Mouse (Mus musculus) embryonic facial prominence, embryonic 10.5 days (tissue): ENCODE data around the gene Gga2. TPM values are rescaled to one million over a fixed set of nuclear protein-coding genes. Genes with fewer than 3 reads are reported as not detected.

Experiments
- DNase-seq: peaks from one replicate; pipeline ENCODE4 v3.0.0-alpha.2; 2017; ENCODE audit warnings: low spot score
- H3K27ac ChIP-seq: fragments of 300-500 bp; sonication (generic); replicated peaks from 2 replicates; pipeline ENCODE4 v1.5.1; 2016; ENCODE audit warnings: mild to moderate bottlenecking
- H3K27me3 ChIP-seq: fragments of 300-500 bp; sonication (generic); replicated peaks from 2 replicates; pipeline ENCODE4 v1.6.1; 2016; ENCODE audit warnings: low read depth, mild to moderate bottlenecking; ENCODE audit not compliant: poor library complexity, severe bottlenecking
- H3K36me3 ChIP-seq: fragments of 300-500 bp; sonication (generic); replicated peaks from 2 replicates; pipeline ENCODE4 v1.6.1; 2016; ENCODE audit warnings: mild to moderate bottlenecking, moderate library complexity
- H3K4me1 ChIP-seq: fragments of 300-500 bp; sonication (generic); 2 replicates; pipeline ENCODE4 v1.6.1; 2016
- H3K4me3 ChIP-seq: fragments of 300-500 bp; sonication (generic); 2 replicates; pipeline ENCODE4 v1.5.1; 2016; ENCODE audit warnings: mild to moderate bottlenecking, moderate library complexity
- H3K9me3 ChIP-seq: fragments of 300-500 bp; sonication (generic); 2 replicates; pipeline ENCODE4 v1.6.1; 2016; ENCODE audit warnings: mild to moderate bottlenecking
- WGBS: fragments of 180-500 bp; shearing (Covaris S2); methylation state at CpG from one replicate; pipeline ENCODE4 v1.1.7; 2016; 5-methylcytosine and 5-hydroxymethylcytosine counted together
- polyA plus RNA-seq: library from polyadenylated mRNA; unstranded; fragments of >200 nt; fragmentation: Nextera tagmentation; extraction: Ambion mirVana; gene quantifications from 2 replicates; pipeline ENCODE4 v1.2.1, GENCODE M21; 2016

Gga2 gene
- polyA plus RNA-seq, 1 experiment from 2014 or later = 111 TPM

DNA sequence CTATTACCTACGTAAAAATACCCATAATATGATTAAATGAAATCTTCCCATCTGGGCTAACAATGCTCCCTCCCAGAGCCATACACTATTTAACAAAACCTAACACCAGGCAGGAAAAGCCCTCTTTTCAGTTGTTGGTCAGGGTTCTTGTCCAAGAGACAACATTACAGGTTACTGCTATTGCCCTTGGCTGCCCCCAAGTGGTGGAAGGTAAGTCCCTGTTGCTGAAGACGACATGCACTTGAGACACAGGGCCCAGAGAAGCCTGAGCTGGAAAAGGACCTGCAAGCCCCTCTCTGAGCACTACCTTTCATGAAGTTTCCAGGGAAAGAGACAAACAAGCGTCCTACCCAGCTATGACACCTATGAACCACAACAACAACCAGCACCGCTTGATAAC lies 46.0 kb downstream of the Gga2 start:
- DNase-seq = peak; percentile 53
- H3K36me3 ChIP-seq = peaks cover 40% of the 10 kb centered on the region
- no peak overlapping the region for H3K4me3 ChIP-seq
- H3K27ac ChIP-seq = no peak overlapping the region
- H3K27me3 ChIP-seq = no peaks in the 10 kb centered on the region
- H3K9me3 ChIP-seq = no peaks in the 10 kb centered on the region
- no peaks in the 10 kb centered on the region for H3K4me1 ChIP-seq
- WGBS = 55% methylated on average over 4 of the region's 4 CpGs

DNA sequence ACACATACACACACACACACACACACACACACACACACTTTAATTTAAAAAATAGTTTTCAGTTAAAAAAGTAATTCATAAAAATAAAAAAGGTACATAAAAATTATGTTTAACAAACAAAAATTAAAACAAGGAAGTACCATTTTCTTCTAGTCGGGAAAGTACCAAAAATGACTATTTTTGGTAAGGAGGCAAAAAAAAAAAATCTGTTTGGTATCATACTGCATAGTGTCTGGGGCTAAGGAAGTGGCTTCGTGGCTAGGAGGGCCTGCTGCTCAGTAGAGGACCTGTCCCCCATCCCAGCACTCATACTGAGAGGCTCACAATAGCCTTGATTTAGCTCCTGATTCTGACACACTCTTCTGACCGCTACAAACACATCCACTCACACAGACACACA lies 49.3 kb downstream of the Gga2 start:
- Histone ChIP-seq H3K9me3 (no peaks in the 10 kb centered on the region), H3K27ac (no peak overlapping the region), H3K36me3 (peaks cover 43% of the 10 kb centered on the region), H3K4me1 (no peaks in the 10 kb centered on the region), H3K27me3 (no peaks in the 10 kb centered on the region), H3K4me3 (no peak overlapping the region)
- 89% methylated on average over 3 of the region's 3 CpGs for WGBS
- DNase-seq = no peak

- Histone ChIP-seq H3K4me1 (no peaks in the 10 kb centered on the region), H3K27ac (no peak overlapping the region), H3K9me3 (no peaks in the 10 kb centered on the region), H3K4me3 (no peak overlapping the region), H3K36me3 (peaks cover 45% of the 10 kb centered on the region), H3K27me3 (no peaks in the 10 kb centered on the region)
- no peak for DNase-seq
- WGBS = 90% methylated on average over 9 of the region's 9 CpGs
Measured at GRCm38 (mm10) chr7:121970250-121970649, 50.8 kb downstream of the Gga2 start.

GRCm38 (mm10) chr7:121968816-121969215 lies 52.2 kb downstream of the Gga2 start:
- Histone ChIP-seq H3K36me3 (peaks cover 56% of the 10 kb centered on the region), H3K4me1 (no peaks in the 10 kb centered on the region), H3K27ac (no peak overlapping the region), H3K9me3 (0 out of 2 replicates have a peak, but pooled peaks cover 3% of the 10 kb centered on the region), H3K4me3 (no peak overlapping the region), H3K27me3 (no peaks in the 10 kb centered on the region)
- DNase-seq = no peak
- whole genome bisulfite sequencing = 89% methylated on average over 9 of the region's 9 CpGs

- H3K27me3 ChIP-seq = no peaks in the 10 kb centered on the region
- DNase-seq = no peak
Measured at GRCm38 (mm10) chr7:121968242-121968641, 52.8 kb downstream of the Gga2 start.

GRCm38 (mm10) chr7:121966169-121966568 lies 54.9 kb downstream of the Gga2 start:
- H3K4me1 ChIP-seq = no peaks in the 10 kb centered on the region
- H3K27ac ChIP-seq = no peak overlapping the region
- no peaks in the 10 kb centered on the region for H3K27me3 ChIP-seq
- 0 out of 2 replicates have a peak, but pooled peaks cover 3% of the 10 kb centered on the region for H3K9me3 ChIP-seq
- H3K4me3 ChIP-seq = no peak overlapping the region
- no peak for DNase-seq
- WGBS = 93% methylated on average over 7 of the region's 7 CpGs
- peaks cover 59% of the 10 kb centered on the region for H3K36me3 ChIP-seq

More at GRCm38 (mm10) chr7:121968242-121968641, 52.8 kb downstream of the Gga2 start:
- no peaks in the 10 kb centered on the region for H3K4me1 ChIP-seq
- H3K36me3 ChIP-seq = peaks cover 56% of the 10 kb centered on the region
- 0 out of 2 replicates have a peak, but pooled peaks cover 3% of the 10 kb centered on the region for H3K9me3 ChIP-seq
- no peak overlapping the region for H3K4me3 ChIP-seq
- H3K27ac ChIP-seq = no peak overlapping the region
- WGBS = 88% methylated on average over 8 of the region's 8 CpGs

DNA sequence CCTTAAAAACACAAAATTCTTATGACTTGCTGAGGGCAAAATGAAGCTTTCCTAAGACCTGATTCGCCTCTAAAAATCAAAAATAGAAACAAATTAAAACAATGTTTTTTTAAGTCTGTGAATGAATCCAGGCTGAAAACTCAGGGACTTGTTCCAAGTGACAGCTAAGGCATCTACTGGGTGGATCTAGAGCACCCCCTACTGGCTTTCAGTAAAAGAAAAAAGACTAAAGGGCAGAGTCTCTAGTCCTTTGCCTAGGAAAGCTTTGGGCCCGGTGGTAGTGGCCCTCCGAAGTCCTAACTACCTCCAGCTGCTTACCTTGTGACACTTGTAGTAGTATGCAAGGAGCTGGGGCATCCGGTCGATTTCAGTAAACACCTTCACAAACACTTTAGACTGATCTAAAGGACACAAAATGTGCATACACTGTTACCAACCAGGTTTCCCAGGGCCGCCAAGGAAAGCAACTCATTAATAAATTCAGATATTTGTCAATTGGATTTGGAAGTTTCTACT lies 57.1 kb downstream of the Gga2 start:
- Histone ChIP-seq H3K27me3 (no peaks in the 10 kb centered on the region), H3K4me3 (no peak overlapping the region), H3K9me3 (0 out of 2 replicates have a peak, but pooled peaks cover 3% of the 10 kb centered on the region), H3K27ac (no peak overlapping the region), H3K4me1 (no peaks in the 10 kb centered on the region), H3K36me3 (peaks cover 42% of the 10 kb centered on the region)
- DNase-seq = peak; percentile 38
- 66% methylated on average over 6 of the region's 6 CpGs for WGBS

GRCm38 (mm10) chr7:121962571-121962959 lies 58.5 kb downstream of the Gga2 start:
- Histone ChIP-seq H3K27ac (no peak overlapping the region), H3K27me3 (no peaks in the 10 kb centered on the region), H3K4me1 (no peaks in the 10 kb centered on the region), H3K9me3 (0 out of 2 replicates have a peak, but pooled peaks cover 3% of the 10 kb centered on the region), H3K4me3 (no peak overlapping the region), H3K36me3 (peaks cover 40% of the 10 kb centered on the region)
- no peak for DNase-seq
- WGBS = 82% methylated on average over 3 of the region's 3 CpGs

DNA sequence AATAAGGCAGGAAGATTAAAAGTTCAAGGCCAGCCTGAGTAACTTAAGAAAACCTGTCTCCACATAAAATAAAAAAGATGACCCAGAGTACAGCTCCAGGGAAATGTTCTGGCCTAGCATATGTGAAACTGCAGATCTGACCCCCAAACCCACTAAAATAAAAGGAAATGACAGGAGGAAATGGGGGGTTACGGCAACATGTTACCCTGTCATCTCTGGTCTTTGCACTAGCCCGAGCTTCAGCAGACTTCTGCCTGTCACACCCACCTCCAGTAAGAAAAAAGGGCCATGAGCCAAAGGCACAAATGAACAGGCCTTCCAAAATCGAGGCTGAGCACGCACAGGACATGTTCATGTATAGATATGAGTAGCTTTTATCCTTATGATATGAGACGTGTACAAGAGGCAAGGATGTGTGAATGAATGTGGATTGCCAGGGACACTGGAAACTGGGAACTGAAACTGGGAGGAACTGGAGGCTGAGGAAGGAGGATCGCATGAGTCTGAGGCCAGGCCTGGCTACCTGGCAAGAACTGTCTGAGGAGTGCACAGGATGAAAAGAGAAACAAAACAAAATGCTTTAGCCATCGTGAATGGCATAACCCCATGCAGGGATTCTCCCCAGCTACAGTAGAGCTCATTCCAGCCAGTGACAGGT lies 59.0 kb downstream of the Gga2 start:
- 87% methylated on average over 7 of the region's 7 CpGs for WGBS

GRCm38 (mm10) chr7:121955802-121956201 lies 65.2 kb downstream of the Gga2 start:
- Histone ChIP-seq H3K9me3 (no peaks in the 10 kb centered on the region), H3K27ac (no peak overlapping the region), H3K27me3 (no peaks in the 10 kb centered on the region), H3K4me1 (0 out of 2 replicates have a peak, but pooled peaks cover 2% of the 10 kb centered on the region), H3K4me3 (no peak overlapping the region), H3K36me3 (peaks cover 26% of the 10 kb centered on the region)
- 86% methylated on average over 12 of the region's 12 CpGs for WGBS
- DNase-seq = no peak

More for the DNA sequence above, 59.0 kb downstream of the Gga2 start:
- peaks cover 40% of the 10 kb centered on the region for H3K36me3 ChIP-seq
- no peak for DNase-seq
- no peak overlapping the region for H3K27ac ChIP-seq
- no peaks in the 10 kb centered on the region for H3K4me1 ChIP-seq
- 0 out of 2 replicates have a peak, but pooled peaks cover 3% of the 10 kb centered on the region for H3K9me3 ChIP-seq
- no peaks in the 10 kb centered on the region for H3K27me3 ChIP-seq
- no peak overlapping the region for H3K4me3 ChIP-seq

- Histone ChIP-seq H3K4me3 (no peak overlapping the region), H3K27ac (no peak overlapping the region), H3K36me3 (peaks cover 32% of the 10 kb centered on the region), H3K9me3 (no peaks in the 10 kb centered on the region), H3K27me3 (no peaks in the 10 kb centered on the region), H3K4me1 (0 out of 2 replicates have a peak, but pooled peaks cover 2% of the 10 kb centered on the region)
- DNase-seq = no peak
- 83% methylated on average over 11 of the region's 11 CpGs for WGBS
Measured at GRCm38 (mm10) chr7:121954891-121955669, 65.9 kb downstream of the Gga2 start.

- 82% methylated on average over 4 of the region's 4 CpGs for WGBS
Measured at GRCm38 (mm10) chr7:121947513-121947912, 73.5 kb downstream of the Gga2 start.

More at GRCm38 (mm10) chr7:121947513-121947912, 73.5 kb downstream of the Gga2 start:
- DNase-seq = no peak
- Histone ChIP-seq H3K4me3 (no peak overlapping the region), H3K4me1 (no peaks in the 10 kb centered on the region), H3K36me3 (peaks cover 42% of the 10 kb centered on the region), H3K27ac (no peak overlapping the region), H3K9me3 (no peaks in the 10 kb centered on the region), H3K27me3 (no peaks in the 10 kb centered on the region)
